Mouse (Mus musculus) lung, postnatal 0 days (tissue): Measurements from ENCODE around the gene Meis2.

Source experiments
- CTCF ChIP-seq: IDR thresholded peaks from 2 replicates; pipeline ENCODE4 v1.5.1; 2016; ENCODE audit warnings: antibody characterized with exemption, mild to moderate bottlenecking
- EP300 ChIP-seq: IDR thresholded peaks from 2 replicates; pipeline ENCODE4 v1.6.1; 2016; ENCODE audit warnings: antibody characterized with exemption, mild to moderate bottlenecking, control low read depth

GRCm38 (mm10) chr2:116009097-116009970 lies 56.3 kb downstream of the Meis2 start:
- TF ChIP-seq CTCF, result no peak
- no peak for TF ChIP-seq EP300
